Mouse (Mus musculus) CH12.LX (cell line): ENCODE measurements around the gene Xrcc6.

ENCODE experiments used
- MEF2A ChIP-seq: IDR thresholded peaks from 2 replicates; pipeline ENCODE4 v1.6.1; 2014; ENCODE audit warnings: low read depth, mild to moderate bottlenecking, inconsistent platforms, low read length, improper control_type of control experiment, borderline replicate concordance
- RAD21 ChIP-seq: IDR thresholded peaks from 2 replicates; pipeline ENCODE4 v1.6.1; 2011; ENCODE audit warnings: low read depth, mild to moderate bottlenecking, low read length, improper control_type of control experiment, moderate library complexity
- USF1 ChIP-seq: IDR thresholded peaks from 2 replicates; pipeline ENCODE4 v1.6.1; 2014; ENCODE audit warnings: low read depth, mild to moderate bottlenecking, inconsistent platforms, low read length, improper control_type of control experiment

- TF ChIP-seq MEF2A (no peak), RAD21 (no peak), USF1 (no peak)
Observed at GRCm38 (mm10) chr15:82086131-82086530, 98.5 kb downstream of the Xrcc6 start.
